Mouse (Mus musculus) T-helper 17 cell (primary cell): ENCODE results near the gene Ankrd44.

Experiments
- in situ Hi-C, 2 experiments: fragments of 300-600 bp; cut with MboI, MseI; formaldehyde crosslinking; loops; 1 replicate in 1 of 2; 2 replicates in 1 of 2; pipeline ENCODE4 v1.15.1; 2025; ENCODE audit warnings: high pct_unique_total_duplicates in 2 of 2

Ankrd44 gene

GRCm38 (mm10) chr1:54665095-54665494, 261.1 kb downstream of the Ankrd44 start:
- in situ Hi-C loops, result loop anchor here (5.0 kb wide), 2 partner anchors 292 to 297 kb away; no protein-coding TSS in a partner anchor

DNA sequence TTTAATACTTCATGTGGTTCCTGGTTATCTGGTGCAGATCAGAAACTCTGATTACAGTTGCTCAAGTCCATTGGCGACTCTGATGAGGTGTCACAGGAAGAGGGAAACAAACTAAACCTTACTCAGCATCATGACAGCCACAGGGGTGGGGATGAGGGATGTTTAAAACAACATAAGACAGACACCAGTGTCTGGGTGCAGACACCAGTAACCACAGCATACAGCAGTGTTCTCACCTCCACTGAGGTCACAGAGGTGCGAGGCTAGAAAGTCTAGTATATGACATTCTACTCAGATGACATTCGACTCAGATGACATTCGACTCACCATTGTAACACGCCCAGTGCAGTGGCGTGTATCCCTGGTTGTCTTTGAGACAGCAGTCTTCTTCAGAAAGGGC, 265.5 kb downstream of the Ankrd44 start:
- in situ Hi-C loops, result no loop called here

GRCm38 (mm10) chr1:54658558-54658957, 267.6 kb downstream of the Ankrd44 start:
- in situ Hi-C loops, result no loop called here

GRCm38 (mm10) chr1:54648237-54648636, 277.9 kb downstream of the Ankrd44 start:
- in situ Hi-C loops, result no loop called here

- in situ Hi-C loops, result no loop called here
These were observed 278.8 kb downstream of the Ankrd44 start for GRCm38 (mm10) chr1:54647335-54647745.

DNA sequence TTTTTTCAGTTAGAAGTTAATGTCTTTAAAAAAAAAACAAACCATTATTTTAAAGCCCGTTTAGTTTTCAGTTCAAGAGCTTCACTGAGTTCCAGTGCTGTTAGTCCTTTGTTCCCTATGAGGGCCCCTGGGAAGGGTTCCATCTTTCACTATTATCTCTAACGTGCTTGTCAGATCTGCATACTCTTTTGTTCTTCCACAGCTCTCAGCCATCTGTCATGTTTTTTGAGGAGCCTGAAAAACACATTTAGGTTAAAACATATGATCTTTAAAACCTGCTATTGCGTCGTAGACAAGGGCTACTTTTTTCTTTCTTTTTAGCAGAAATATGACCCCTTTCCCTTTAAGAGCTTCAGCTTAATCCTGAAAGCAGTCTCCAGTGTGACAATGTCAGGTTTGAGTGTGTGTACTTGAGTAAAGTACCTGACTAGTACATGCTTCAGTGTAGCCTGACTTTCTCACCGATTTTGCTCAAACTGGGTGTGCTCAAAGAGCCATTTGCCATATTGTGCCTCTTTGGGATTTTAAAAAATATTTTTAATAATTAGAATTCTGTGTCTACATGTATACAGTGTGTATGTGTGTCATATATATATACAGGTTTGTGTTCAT, 285.9 kb downstream of the Ankrd44 start:
- in situ Hi-C loops, result no loop called here

- in situ Hi-C loops, result no loop called here
These were observed 286.6 kb downstream of the Ankrd44 start for GRCm38 (mm10) chr1:54639506-54640078.

GRCm38 (mm10) chr1:54639076-54639475, 287.1 kb downstream of the Ankrd44 start:
- in situ Hi-C loops, result no loop called here

DNA sequence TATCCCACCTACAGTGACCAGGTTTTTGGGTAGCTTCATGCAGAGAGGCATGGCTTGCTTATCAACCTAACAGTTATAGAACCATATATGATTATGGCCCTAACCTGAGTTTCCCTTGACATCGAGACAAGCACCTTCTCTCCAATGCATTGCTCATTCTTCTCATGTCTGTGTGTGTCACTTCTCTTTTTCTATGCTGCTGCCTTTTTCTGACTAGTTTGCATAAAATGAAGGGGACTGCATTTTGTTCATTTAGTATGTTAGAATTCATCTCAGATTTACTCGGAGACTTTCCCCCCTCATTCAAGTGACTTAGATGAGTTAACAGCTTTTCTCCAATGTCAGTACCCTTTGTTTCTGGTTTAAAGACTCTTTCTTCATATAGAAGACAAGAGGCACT, 288.8 kb downstream of the Ankrd44 start:
- in situ Hi-C loops, result no loop called here

DNA sequence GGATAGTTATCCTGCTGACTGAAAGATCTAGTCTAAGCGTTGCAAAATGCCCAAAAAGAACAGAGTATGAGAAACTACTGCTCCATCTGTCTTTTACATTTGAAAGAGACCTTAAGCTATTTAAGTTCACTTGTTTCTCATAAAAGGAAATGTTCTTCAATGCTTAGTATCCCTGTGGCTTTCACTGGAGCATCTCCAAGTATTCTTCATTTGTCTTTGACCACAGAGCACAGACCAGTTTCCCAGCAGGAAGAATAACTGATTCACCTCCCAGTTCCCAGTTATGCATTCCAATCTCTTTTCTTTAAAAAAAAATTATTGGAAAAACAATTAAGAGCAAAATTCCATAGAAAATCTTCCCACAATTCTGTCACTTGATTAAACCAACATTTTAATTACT, 297.1 kb downstream of the Ankrd44 start:
- in situ Hi-C loops, result loop anchor here in 1 of 2 experiments (5.0 kb wide), 1 partner anchor 102 kb away; no protein-coding TSS in a partner anchor

DNA sequence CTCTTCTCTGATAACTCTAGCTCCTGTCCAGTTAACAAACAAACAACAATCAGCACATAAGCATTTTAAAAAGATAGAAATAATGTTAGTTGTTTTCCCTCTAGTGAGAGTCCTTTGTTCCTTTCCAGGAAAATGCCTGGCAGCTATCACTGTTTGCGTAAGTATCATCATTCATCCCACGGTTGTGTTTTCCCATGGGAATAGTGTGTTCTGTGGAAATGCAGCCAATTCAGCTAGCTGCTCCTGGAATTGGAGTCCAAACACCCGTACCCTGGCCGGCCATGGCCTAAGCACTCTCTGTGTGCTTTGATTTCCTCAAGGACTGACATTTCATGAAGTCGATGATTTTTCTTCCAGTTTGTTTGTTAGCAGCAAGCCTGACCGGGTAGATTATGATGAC, 311.2 kb downstream of the Ankrd44 start:
- in situ Hi-C loops, result no loop called here

DNA sequence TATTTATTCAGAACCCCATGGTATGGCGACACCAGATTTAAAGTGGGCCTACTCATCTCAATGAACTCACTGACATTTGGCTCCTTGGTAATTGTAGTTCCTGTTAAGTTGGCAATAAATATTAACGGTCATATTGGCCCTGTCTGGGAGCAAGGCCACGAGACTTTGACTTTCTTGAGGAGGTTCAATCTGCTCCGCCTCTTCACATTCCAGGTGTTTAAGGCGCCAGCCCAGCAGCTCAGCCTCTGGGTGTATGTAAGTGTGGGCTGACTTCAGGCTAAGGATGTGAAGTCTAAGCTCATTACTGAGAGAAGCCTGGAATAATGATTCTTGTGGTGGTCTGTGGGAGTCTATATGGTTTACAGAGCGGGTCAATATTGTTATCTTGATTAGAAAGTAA, 313.8 kb downstream of the Ankrd44 start:
- in situ Hi-C loops, result no loop called here

GRCm38 (mm10) chr1:54611891-54612290, 314.3 kb downstream of the Ankrd44 start:
- in situ Hi-C loops, result no loop called here

- in situ Hi-C loops, result no loop called here
These were observed 319.3 kb downstream of the Ankrd44 start for GRCm38 (mm10) chr1:54606936-54607335.

DNA sequence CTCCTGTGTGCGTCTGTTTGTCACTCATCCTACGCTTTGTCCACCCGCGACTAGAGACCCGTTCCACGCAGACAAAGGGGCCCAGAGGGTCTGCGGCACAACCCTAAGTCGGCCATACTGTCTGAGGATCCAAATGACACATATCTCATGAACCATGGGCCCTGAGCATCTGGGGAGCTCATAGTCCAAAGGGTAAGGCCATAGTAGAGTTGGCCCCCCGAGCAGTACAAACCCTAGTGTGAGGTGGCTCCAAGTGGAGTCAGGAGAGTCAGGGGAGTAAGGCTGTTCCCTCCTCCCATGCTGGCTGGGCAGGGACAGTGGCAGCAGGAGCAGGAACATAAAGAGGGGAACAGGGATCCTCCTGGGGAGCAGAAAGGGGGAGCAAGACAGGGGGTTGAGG, 324.5 kb downstream of the Ankrd44 start:
- in situ Hi-C loops, result no loop called here

- in situ Hi-C loops, result no loop called here
These were observed 325.9 kb downstream of the Ankrd44 start for GRCm38 (mm10) chr1:54600275-54600674.

DNA sequence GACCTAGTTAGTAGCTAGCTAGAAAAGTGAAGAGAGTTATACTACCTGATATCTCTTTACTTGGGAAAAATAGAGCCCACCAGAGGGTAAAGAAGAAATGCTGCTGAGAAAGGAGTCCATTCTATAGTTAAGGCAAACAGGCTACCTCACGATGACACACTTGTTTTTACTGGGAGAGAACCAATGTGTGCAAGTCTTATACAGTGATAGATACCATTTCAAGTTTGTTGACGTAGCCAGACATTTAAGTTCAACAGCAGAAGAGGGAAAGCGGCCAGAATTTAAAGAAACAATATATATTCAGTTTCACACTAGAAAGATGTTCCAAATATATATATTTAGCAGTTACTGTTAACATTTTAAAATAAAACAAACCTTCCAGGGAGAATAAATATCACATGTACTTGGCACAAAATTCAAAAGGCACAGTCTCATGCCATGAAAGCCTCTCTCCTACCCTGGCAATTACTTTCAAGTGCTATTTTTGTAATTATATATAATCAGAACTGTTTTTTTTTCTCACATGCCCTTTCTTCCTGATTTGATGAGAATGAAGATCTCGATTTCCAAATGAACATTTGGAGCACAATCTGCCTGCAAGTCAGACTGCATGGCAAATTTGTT, 328.5 kb downstream of the Ankrd44 start:
- in situ Hi-C loops, result no loop called here

- in situ Hi-C loops, result no loop called here
These were observed 330.0 kb downstream of the Ankrd44 start for GRCm38 (mm10) chr1:54596151-54596550.
